Mouse (Mus musculus) ES-CJ7 (cell line): ENCODE data around the gene Osbpl10.

Experiments used
- DNase-seq: peaks from one replicate; pipeline ENCODE4 v3.0.0; 2011; ENCODE audit warnings: low read depth, low spot score

Osbpl10 gene

DNA sequence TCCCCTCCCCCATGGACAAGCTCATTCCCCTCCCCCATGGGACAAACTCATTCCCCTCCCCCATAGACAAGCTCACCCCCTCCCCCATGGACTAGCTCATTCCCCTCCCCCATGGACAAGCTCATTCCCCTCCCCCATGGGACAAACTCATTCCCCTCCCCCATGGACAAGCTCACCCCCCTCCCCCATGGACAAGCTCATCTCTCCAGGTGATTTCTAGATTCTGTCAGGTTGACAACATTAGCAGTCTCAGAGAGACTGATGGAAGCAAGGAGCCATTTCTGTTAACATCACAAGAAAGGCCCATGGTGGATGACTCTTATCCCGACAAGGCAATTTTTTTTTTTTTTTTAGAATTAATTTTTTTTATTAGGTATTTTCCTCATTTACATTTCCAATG is 52.7 kb downstream of the Osbpl10 start:
- peak; percentile 71 for DNase-seq

DNA sequence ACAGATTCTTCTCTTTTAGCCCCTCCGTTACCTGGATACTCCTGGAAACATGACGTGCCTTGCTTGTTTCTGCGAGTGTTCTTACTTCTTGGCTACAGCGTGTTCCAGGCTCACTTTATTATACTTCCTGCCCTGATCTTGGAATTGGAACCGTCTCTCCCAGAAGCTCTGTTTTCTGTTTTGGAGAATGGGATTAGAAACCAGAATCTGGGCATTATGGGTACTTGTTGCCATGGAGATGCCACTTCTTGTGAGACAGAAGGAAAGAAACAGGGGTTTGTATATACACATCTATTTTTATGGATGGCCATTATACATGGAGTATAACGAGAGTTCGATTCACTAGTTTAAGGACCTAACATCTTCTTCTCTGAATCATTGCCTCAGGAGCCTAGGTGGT is 54.4 kb downstream of the Osbpl10 start:
- DNase-seq = no peak

DNA sequence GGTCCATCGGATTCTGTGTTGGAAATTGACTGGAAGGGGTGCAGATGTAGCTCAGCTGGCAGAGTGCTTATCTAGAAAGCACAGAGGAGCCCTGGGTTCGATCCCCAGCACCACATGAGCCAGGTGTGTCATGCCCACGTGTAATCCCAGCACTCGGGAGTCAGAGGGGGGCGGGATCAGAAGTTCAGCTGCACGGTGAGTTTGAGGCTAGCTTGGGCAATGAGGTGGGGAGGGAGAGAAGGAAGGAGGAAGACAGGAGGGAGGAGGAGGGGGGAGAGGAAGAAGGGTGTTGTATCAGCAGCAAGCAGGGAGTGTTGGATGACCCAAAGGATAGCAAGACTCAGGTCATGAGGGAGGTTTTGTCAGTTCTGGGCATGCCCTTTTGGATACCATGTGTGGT is 55.9 kb downstream of the Osbpl10 start:
- peak; percentile 79 for DNase-seq

DNA sequence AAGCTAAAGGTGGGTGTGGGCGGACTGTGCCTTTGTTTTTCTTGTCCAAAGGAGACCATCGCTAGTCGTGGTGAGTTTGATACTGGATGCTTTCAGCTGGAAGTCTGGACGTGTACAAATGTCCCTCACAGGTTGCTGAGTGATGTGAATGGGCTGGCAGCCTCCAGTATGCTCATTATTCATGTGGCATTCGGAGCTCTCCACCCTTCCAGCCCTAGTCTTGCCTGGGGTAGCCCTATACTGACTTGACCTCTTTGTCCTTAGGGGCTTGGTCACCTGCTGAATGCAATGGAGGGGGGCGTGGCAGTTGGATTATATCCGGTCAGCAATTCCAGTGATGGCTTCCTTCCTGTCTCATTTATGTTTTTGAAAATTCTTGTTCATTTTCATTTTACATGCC is 56.4 kb downstream of the Osbpl10 start:
- DNase-seq = peak; percentile 81

DNA sequence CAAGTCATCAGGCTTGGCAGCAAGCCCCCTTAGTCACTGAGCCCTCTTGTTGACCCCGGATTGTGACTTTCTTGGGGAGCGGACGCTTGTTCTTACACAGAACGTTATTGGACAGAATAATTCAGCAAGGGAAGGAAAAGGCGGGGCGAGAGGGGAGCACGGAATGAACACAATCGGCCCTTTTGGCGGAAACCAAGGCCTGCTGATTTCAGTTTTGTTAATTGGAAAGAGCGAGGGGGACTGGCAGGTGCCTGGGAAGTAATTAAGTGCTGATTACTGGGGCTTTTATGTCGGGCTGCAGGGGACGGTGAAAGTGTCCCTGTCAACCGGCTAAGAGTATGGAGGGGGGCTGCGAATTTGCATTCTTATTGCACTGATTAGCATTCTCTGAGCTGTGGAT is 59.8 kb downstream of the Osbpl10 start:
- DNase-seq = no peak

DNA sequence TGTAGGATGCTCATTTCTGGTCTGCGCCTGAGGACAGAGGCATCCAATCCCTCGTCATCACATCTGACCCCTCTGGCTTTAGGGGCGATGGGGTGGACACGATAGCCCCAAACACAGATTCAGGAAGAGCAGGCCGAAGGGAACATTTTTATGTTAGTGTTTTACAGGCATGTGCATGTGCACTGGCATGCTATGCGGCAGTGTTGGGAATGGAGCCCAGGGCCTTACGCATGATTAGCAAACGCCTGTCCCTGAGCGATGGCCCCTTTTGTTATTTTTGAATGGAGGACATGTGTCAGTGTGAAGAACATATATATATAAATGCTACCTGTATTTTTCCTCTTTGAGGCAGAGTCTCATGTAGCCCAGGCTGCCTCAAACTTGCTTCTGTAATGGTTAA is 60.3 kb downstream of the Osbpl10 start:
- no peak for DNase-seq

DNA sequence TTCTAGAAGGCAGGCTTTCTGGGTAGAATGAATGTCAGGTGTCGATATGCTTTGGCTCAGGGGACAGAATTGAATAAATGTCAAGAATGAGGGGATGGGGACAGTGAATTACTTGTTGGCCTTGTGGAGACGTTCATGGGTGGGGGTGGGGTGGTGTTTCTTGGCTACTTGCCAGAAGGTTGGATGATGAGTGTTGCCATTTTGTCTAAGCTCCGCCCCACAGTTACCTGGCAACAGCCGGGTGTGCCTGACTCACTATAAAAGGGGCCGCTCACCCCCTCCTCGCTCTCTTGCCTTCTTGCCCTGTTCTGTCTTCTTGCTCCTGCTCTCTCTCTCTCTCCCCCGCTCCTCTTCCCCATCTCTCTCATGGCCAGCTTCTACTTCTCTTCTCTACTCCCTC is 60.9 kb downstream of the Osbpl10 start:
- peak; percentile 84 for DNase-seq

DNA sequence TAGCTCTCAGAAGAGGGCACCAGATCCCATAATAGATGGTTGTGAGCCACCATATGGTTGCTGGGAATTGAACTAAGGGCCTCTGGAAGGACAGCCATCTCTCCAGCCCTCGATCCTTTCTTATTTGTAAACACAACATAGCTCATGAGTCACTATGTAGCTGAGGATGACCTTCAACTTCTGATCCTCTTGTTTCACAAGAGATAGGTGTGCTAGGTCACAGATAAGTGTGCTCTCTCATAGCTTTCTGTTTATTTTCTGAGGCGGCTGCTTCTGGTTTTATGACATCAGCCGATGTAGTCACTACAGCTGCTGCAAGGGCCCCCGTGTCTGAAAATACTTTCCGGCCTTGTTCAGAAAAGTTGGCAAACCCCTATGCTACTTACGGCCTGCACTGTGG is 64.2 kb downstream of the Osbpl10 start:
- no peak for DNase-seq

DNA sequence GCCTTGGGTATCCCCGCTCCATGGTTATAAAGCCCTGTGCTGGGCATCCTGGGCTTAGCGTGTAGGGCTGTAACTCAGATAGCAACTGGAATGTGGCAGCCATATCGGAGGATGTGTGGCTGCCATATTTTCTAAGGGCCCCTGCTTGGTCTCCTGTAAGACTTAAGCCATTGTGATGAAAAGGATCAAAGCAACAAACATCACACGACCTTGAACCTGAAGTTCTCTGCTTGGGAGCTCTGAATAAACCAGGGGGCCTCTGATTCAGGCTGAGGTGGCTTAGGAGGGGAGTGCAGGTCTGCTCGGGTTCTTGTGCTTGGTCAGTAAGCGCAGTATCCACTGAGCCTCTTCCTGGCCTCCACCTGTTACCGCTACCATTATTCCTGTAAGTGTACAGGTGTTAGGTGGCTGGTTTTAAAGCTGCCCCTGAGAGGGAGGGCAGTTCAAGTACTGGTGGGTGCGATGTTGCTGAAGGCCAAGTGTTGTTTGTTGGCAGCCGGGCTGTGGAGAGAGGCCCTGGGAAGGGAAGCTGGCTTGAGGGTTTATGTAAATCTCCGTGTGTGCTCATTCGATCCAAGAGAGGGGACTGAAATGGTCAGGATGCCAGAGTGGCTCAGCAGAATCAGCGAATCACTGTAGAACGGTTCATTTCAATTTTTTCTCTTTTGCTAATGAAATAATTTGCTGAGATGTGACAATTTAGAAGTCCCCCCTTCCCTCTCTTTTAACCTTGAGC is 64.8 kb downstream of the Osbpl10 start:
- DNase-seq = peak; percentile 82

DNA sequence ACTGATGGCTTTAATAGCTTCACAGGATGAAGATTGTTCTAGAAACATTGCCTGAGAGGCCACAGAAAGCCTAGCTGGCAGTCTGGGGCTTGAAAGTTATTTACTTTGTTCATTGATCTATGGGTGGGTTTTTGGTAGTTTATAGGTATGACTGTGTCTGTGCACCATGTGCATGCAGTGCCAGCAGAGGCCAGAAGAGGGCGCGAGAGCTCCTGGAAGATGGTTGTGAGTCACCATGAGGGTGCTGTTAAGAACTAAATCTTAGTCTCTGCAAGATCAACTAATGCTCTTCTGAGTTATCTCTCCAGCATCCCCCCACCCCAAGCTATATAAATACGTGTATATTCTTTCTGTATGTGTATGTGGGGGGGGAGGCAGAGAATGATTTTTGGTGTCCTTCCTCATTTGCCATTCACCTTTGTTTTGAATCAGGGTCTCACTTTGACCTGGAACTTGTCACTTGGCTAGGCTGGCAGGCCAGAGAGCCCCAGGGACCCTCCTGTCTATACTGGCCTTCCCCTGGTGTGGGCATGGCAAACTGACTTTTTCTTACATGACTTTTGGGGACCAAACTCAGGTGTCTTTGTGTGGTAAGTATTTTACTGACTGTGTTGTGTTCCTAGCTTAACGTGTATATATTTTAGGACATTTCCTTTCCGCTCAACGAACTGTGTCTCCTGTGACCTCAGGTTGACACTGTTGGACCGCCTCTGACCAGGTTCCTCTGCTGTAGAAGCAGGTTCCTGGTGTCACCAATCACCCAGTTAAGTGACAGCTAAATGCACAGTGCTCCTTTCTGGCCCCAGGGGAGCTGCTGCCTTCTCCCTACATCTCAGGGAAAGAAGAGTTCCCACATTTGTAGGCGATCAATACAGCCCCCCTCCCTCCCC is 65.8 kb downstream of the Osbpl10 start:
- DNase-seq = peak; percentile 75

DNA sequence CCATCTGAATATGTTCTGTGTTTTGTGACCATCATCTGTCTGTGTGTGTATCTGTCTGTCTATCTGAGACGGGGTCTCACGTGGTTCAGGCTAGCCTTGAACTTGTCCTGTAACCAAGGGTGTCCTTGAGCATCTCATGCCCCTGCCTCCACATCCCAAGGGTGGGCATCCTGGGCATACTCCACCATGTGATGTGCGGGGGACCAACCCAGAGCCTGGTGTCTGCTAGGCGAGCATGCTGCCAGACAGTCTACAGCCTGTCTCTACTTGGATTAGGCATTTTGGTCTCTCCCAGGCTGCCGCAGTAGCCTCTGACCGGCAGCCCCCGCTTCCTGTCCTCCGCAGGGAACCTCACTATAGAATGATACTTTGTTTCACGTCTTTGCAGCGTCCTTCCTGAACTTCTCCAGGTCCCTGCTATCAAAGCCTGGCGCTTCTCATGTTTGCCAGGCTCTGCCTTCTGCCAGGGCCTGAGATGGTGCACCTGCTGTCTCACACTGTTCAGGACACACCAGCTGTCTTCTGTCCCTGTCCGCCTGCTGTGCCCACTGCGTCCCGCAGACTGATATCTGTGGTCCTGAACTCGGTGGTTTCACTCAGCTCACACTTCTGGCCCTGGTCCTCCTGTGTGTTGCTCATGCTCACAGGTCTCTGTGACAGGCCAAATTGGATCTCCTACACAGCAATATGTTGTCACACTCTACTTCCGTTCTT is 66.9 kb downstream of the Osbpl10 start:
- no peak for DNase-seq

DNA sequence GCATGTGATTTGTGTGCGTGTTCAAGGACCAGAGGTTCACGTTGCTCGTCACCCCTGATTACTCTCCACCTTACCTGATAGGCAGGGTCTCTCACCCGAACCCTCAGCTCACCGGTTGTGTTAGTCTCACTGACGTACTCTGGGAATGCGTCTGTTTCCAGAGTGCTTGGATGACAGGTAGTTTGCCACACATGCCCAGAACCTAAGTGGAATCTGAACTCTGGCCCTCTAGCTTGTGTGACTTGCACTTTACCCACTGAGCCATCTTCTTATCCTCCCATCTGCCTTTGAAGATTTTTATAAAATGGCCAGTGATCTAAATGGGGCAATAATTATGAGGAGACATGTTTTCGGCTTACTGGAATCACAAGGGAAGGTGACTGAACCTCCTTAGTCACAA is 68.3 kb downstream of the Osbpl10 start:
- no peak for DNase-seq

DNA sequence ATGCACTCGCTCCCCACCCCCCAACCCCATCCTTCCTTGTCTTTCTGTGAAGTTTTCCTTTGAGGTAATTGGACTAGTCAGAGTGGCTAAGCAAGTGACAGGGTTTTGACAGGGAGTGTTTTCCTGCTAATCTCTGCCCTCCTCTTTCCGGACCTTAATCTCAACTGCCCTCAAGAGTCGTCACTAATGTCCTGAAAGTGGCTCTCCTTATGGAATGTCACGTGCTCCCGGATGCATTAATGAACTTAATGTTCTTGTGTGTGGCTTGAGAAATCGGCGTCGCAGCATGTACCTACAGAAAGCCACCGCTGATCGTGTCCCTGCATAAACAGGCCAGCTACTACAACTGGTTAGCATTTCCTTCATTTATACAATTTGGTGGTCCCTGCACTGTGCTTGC is 70.0 kb downstream of the Osbpl10 start:
- DNase-seq = no peak

DNA sequence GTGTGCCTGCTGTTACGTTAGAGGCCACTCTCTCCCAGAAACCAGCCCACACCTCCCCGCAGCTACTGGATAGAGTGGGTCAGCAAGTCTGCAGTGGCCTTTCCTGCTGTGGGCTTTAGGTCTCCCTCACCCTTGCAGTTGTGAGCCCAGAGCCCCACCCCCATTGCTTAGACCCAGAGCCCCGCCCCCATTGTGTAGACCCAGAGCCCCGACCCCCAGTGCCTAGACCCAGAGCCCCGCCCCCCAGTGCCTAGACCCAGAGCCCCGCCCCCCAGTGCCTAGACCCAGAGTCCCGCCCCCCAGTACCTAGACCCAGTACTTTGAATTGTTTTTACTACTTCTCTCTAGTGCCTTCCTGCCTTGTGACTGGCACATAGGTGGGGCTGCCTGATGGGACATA is 70.5 kb downstream of the Osbpl10 start:
- DNase-seq = no peak

DNA sequence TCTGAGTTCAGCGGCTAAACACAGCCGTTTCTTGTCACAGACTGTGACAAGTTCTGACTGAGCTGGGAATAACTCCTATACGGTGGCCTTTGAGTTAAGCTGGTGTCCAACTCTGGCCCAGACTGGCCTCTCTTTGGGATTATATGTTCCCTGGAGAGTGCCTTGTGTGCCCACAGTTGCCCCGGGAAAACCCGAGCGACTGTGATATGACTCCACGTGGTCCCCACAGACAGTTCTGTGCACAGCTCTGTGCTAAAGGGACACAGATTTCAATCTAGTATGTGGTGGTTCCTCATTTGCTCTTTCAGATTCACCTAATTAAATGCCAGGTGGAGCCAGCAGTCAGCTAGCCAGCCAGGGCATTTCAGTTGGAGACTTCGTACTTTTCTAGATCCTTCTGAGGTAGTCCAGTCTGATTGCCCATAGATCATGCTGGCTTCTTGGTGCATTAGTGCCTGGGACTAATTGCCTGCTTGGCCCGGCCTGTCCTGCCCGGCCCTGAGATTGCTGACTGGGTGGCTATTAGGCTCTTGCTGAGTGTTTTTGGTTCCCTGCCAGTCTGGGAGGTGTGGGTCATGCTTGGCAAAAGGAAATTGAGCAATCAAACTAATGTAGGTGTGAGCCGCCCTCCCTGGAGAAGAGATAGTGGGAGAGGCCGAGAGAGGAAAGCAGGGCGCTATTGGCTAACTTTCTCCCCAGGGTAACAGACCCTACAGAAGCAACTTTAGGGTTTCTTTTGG is 71.8 kb downstream of the Osbpl10 start:
- DNase-seq = no peak

DNA sequence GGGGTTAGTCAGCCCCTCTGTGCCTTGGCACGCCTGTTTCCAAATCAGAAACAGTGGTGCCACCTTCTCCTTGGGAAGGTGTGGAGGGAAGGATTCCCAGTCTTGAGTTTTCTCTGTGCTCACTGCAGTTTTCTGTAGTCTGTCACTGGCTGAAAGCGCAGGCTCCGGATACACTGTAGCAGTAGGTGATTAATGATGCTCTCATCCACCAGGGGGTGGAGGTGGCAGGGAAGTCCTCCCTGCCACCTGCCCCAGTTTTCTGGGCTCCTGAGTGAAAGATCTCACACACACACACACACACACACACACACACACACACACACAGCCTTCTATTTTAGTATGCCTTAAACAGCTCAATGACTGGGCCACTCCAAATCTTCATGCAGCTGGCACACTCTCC is 73.6 kb downstream of the Osbpl10 start:
- no peak for DNase-seq

DNA sequence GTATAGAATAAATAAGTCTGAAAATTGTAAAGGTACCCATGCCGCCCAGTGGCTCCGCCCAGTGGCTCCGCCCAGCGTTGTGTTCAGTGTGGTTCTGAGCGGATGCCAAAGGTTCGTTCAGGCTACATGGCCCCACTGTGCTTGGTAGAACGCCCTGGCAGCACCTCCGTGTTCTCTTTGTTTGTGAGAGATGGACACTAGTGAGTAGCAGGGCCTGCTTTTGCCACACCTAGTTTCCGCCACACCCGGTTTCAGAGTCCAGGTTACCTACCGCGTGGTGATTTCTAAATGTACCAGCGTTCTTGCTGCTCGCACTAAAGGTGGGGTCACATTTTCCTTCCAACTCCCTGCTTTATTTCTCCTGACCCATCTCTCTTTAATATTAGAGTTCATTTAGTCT is 75.4 kb downstream of the Osbpl10 start:
- no peak for DNase-seq

DNA sequence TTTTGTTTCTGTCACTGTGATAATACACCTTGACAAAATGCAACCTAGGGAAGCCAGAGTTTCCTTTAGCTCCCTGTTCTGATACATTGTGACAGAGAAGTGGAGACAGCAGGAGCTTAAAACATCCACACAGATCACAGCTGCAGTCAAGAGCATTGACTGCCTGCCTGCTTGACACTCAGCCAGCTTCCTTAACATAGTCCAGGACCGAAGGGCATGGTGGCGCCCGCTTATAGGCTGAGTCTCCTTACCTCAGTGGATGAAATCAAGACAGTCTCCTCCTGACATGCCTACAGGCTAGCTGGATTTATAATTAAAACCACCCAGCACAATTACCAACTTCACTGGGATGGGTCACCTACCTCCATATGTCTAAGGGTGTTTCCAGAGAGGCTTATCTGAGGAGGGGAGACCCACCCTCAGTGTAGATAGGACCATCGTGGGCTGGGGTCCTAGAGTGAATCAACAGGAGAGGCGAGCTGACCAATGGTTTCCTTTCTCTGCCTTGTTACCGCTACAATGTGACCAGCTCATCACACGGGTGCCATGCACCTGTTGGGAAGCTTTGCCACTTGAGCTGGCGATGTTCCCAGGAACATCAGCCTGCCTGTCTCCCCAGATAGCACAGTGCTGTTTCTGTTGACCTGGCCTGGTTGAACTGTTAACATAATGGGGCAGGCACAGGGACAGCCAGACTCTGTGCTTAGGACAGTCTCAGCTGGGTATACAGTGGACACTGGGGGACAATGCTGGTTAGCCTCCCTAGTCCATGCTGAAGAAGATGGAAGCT is 76.9 kb downstream of the Osbpl10 start:
- no peak for DNase-seq

DNA sequence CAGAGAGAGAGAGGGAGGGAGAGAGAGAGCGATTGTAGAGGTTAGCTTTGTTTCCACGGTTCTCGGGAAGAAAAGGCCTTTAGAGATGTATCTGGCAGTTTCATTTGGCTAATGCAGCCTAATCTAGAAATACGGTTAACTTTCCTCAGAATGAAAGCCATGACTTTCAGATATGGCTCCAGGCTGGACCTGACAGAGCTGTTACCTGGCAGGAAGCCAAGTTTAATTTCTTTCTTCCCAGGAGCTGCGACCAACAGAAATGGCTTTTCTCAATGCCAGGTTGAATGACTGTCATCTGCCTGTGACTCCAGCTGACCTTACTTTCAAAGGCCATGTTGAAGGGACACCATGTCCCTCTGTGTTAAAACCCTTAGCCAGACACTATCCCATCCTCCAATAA is 80.4 kb downstream of the Osbpl10 start:
- no peak for DNase-seq

DNA sequence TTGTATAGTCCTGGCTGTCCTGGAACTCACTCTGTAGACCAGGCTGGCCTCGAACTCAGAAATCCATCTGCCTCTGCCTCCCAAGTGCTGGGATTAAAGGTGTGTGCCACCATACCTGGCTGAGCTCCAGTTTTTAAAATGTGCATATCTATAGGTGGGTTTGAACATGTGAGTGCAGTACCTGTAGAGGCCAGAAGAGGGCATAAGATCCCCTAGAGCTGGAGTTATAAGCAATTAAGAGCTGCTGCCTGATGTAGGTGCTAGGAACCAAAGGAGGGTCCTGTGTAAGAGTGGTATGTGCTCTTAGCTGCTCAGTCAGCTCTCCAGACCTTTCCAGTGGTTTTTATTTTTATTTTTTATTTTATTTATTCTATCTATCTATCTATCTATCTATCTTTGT is 86.5 kb downstream of the Osbpl10 start:
- DNase-seq = peak; percentile 69

DNA sequence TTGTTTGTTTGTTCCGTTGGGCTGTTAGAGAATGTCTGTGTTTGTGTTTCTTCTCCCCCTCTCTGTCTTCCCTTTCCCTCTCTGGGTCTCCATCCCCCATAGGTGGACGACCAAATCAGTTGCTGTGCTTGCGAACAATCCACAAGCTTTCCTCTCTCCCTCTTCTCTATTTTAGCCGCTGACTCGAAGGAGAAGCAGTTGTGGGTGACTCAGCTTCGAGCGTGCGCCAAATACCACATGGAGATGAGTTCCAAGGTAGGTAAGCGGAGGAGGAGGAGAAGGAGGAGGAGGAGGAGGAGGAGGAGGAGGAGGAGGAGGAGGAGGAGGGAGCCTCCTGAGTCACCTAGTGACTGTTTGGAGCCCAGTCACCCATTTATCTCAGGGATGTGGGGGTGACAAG is 88.7 kb downstream of the Osbpl10 start:
- no peak for DNase-seq
